Mouse (Mus musculus) small intestine, adult 2 months (tissue): Measurements from ENCODE around the gene Plekhm3. TPM values are rescaled to one million over a fixed set of nuclear protein-coding genes. Genes with fewer than 3 reads are reported as not detected.

Experiments
- H3K27ac ChIP-seq: fragments of 200-500 bp; 2 replicates; pipeline ENCODE4 v1.5.1; 2012; ENCODE audit warnings: low read depth, low read length, control low read depth, inconsistent platforms; ENCODE audit not compliant: insufficient read depth
- H3K27me3 ChIP-seq: fragments of 200-500 bp; 2 replicates; pipeline ENCODE4 v1.6.1; 2012; ENCODE audit warnings: mild to moderate bottlenecking, moderate library complexity, low read length, inconsistent platforms; ENCODE audit not compliant: control insufficient read depth, insufficient read depth
- H3K36me3 ChIP-seq: fragments of 200-500 bp; 2 replicates; pipeline ENCODE4 v1.6.1; 2012; ENCODE audit warnings: mild to moderate bottlenecking, low read length, control low read depth, inconsistent platforms; ENCODE audit not compliant: control insufficient read depth, insufficient read depth
- H3K4me1 ChIP-seq: fragments of 200-500 bp; 2 replicates; pipeline ENCODE4 v1.6.1; 2012; ENCODE audit warnings: low read length, inconsistent platforms, mixed read lengths; ENCODE audit not compliant: control insufficient read depth, insufficient read depth, insufficient read length
- H3K4me3 ChIP-seq: fragments of 200-500 bp; 2 replicates; pipeline ENCODE4 v1.5.1; 2012; ENCODE audit warnings: low read depth, mild to moderate bottlenecking, control low read depth, inconsistent platforms, low read length, moderate library complexity
- CTCF ChIP-seq: fragments of 200-500 bp; IDR thresholded peaks from 2 replicates; pipeline ENCODE4 v1.5.1; 2012; ENCODE audit warnings: low read depth, mild to moderate bottlenecking, control low read depth, inconsistent platforms, low read length, moderate library complexity, mixed read lengths; ENCODE audit not compliant: insufficient replicate concordance, insufficient read length; ENCODE audit errors: extremely low read depth
- POLR2A ChIP-seq: fragments of 200-500 bp; IDR thresholded peaks from 2 replicates; pipeline ENCODE4 v1.6.1; 2012; ENCODE audit warnings: low read depth, mild to moderate bottlenecking, control low read depth, inconsistent platforms, low read length, moderate library complexity
- WGBS: fragments of 180-500 bp; shearing (Covaris S2); methylation state at CpG from one replicate; pipeline ENCODE4 v1.1.7; 2018; 5-methylcytosine and 5-hydroxymethylcytosine counted together
- polyA plus RNA-seq: library from polyadenylated mRNA; depleted of rRNA; stranded (reverse); fragments of >200 nt; gene quantifications from 2 replicates; pipeline ENCODE4 v1.2.3, GENCODE M21; 2012

The Plekhm3 gene
- polyA plus RNA-seq, 1 experiment = 4.0 TPM

DNA sequence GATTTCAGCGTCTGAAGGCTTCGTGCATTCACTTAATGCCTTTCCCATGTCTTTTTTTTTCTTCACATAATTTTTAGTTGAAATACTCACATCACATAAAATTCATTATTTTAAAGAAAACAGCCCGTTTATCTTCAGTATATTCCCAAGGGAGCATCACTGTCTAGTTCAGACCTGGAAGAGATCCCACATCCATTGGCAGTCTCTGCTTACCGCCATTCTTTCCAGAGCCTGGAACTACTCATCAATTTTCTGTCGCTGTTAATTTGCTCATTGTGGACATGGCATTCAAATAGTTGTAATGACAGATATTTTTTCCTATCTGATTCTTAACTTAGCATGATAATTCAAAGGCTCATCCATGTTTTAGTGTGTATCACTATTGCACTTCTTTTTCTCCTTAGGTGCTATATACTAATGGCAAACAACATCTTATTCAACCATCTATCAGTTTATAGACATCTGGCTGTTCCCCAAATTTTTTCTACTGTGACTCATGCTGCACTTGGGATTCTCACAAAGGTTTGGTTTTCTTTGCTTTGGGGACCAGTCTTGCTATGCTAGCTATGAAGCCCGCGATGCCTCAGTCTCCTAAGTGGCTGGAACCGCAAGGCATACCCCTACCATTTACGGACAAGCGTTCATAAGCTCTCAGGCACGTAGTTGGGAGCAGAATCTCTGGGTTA, 96.2 kb downstream of the Plekhm3 start:
- Histone ChIP-seq H3K27ac (no peak overlapping the region), H3K27me3 (no peaks in the 10 kb centered on the region), H3K4me3 (no peak overlapping the region), H3K4me1 (peaks cover 4% of the 10 kb centered on the region; the same call in 1 of the 2 replicates), H3K36me3 (no peaks in the 10 kb centered on the region)
- TF ChIP-seq CTCF = no peak
- TF ChIP-seq POLR2A = no peak
- WGBS = 80% methylated on average over 11 of the region's 11 CpGs

DNA sequence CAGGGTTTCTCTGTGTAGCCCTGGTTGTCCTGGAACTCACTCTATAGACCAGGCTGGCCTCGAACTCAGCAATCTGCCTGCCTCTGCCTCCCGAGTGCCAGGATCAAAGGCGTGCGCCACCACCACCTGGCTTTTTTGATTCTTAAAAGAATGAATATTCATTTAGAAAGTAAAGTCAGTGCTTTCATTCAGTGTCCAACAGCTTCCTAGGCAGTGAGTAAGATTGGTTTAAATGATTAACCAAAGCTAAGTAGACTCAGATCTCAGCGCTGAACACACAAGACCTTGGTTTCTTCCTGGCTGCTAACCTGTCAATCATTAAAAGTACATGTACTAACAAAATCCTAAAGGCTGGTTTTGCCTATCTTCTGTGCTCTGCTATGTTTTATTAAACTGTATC, 96.8 kb downstream of the Plekhm3 start:
- Histone ChIP-seq H3K27ac (no peak overlapping the region), H3K4me3 (no peak overlapping the region), H3K36me3 (no peaks in the 10 kb centered on the region), H3K27me3 (no peaks in the 10 kb centered on the region), H3K4me1 (peaks cover 4% of the 10 kb centered on the region; the same call in 1 of the 2 replicates)
- 46% methylated on average over 5 of the region's 5 CpGs for WGBS
- TF ChIP-seq CTCF (no peak), POLR2A (no peak)

DNA sequence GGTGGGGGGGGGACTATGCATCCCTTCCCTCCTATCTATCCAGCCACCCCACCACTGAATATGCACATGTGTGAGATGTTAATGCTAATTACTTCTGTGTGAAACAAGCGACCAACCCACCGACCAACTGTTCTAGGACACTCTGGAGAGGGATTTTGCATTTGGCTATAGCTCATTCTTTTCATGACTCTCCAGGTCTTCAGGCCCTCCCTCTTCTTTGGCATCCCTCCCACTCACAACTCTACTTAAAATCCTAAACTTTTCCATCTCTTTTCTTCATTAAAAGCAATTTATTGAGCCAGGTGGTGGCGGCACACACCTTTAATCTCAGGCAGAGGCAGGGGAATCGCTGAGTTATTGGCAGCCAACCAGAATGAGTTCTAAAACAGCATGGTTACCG, 101.8 kb downstream of the Plekhm3 start:
- Histone ChIP-seq H3K27me3 (no peaks in the 10 kb centered on the region), H3K4me1 (peaks cover 4% of the 10 kb centered on the region; the same call in 1 of the 2 replicates), H3K36me3 (no peaks in the 10 kb centered on the region), H3K4me3 (no peak overlapping the region), H3K27ac (no peak overlapping the region)
- no peak for TF ChIP-seq POLR2A
- TF ChIP-seq CTCF = no peak
- 59% methylated on average over 5 of the region's 5 CpGs for WGBS

DNA sequence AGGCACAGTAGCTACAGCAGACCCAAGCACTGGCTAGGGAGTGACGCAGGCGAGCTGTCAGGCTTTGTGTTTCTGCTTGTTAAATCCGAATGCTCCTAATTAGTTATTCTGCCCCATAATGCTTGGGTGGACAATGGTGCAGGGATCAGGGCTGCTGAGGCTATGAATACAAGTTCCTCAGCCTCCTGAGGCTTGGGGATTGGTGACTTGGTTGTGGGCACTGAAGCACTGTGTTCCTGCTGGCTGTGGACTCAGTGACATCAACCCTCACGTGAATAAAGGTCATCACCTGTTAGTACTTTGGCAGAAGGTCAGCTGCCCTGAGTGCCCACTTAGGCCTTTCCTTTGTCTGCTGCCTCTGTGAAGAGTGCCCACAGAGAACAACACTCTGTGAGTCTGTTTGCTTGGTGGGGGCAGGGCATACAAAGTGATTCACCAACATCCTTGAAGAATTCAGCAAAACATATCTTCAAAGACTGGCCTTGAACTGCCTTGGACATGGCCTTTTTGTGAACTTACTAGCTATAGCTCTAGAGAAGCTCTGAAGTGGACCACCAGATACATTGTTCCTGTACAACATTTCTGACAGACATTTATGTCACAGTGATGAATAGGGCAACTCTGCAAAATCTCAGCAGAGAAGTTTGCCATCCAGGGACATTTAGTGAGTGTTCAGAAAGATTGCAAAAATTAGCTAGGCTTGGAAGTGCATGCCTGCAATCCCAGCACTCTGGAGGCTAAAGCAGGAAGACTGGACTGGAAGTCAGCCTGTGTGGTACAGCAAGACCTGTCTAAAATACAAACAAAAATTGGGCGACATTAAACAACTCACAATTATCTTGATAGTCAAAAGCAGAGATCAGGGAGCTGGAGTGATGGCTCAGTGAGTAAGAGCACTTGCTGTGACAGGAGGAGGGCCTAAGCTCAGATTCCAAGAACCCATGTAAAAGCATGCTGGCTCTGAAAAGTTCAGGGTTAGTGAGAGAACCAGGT, 102.6 kb downstream of the Plekhm3 start:
- Histone ChIP-seq H3K27me3 (no peaks in the 10 kb centered on the region), H3K27ac (no peak overlapping the region), H3K4me1 (peaks cover 4% of the 10 kb centered on the region; the same call in 1 of the 2 replicates), H3K36me3 (no peaks in the 10 kb centered on the region), H3K4me3 (no peak overlapping the region)
- 75% methylated on average over 5 of the region's 5 CpGs for WGBS
- TF ChIP-seq POLR2A (no peak), CTCF (no peak)

DNA sequence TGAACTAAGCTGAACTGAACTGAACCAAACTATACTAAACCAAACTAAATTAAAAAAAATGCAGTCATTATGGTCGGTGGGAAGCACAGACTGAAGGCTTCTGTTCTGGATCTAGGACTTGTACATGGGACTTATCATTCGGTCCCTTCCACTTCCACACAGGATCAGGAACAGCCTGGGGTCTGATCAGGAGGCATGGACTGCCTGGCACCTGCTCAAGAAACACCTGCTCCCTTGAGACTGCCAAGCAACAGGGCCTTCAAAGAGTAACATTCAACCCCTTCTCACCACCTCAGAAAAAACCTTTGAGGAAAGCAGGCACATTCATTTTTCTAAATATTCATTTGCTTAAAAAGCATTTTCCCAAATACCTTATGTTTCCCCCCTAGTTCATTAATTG, 103.4 kb downstream of the Plekhm3 start:
- H3K27me3 ChIP-seq = no peaks in the 10 kb centered on the region
- H3K36me3 ChIP-seq = no peaks in the 10 kb centered on the region
- 57% methylated on average over 2 of the region's 2 CpGs for WGBS

DNA sequence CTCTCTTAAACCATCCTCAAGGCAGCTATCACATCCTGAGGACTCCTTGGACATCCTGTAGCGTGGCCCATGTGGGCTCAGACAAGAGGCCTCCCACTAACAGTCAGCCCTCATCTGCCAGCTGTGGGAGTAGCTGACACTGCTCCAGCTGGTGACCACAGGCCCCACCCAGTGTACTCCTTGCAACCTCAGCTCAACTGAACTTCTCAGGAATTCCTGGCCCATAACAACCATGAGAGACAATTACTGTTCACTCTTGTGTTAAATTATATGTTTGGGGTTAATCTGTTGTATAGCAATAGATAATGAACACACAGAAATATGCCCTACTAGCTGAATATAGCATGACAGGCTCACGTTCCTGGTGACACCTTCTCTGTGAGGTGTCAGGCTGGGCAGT, 104.4 kb downstream of the Plekhm3 start:
- peaks cover 2% of the 10 kb centered on the region; the same call in 1 of the 2 replicates for H3K4me1 ChIP-seq
- H3K4me3 ChIP-seq = no peak overlapping the region
- TF ChIP-seq POLR2A (no peak), CTCF (no peak)
- no peak overlapping the region for H3K27ac ChIP-seq
- H3K27me3 ChIP-seq = no peaks in the 10 kb centered on the region
- 76% methylated on average over 2 of the region's 2 CpGs for WGBS
- no peaks in the 10 kb centered on the region for H3K36me3 ChIP-seq

More for the DNA sequence above, 103.4 kb downstream of the Plekhm3 start:
- no peak for TF ChIP-seq POLR2A
- no peak for TF ChIP-seq CTCF
- peaks cover 4% of the 10 kb centered on the region; the same call in 1 of the 2 replicates for H3K4me1 ChIP-seq
- H3K4me3 ChIP-seq = no peak overlapping the region
- no peak overlapping the region for H3K27ac ChIP-seq

DNA sequence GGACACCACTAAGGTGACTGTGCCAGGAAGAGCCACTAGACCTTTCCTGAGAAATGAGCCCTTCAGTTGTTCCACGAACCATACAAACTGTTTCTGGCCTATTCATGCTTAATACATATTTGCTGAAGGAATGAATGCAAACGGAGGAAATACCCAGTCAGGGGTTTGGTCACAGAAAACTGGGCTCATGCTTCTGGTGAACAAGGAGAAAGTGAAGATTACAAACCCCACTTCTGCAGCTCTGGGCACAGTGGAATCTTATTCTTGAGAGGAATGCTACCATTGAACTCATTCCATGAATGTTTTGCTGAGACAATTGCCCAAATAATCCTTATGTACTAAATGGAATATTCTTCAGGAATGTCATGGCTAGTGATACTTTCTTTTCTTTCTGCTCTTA, 106.3 kb downstream of the Plekhm3 start:
- no peaks in the 10 kb centered on the region for H3K36me3 ChIP-seq
- H3K27ac ChIP-seq = no peak overlapping the region
- TF ChIP-seq POLR2A (no peak), CTCF (no peak)
- H3K4me1 ChIP-seq = peaks cover 5% of the 10 kb centered on the region; the same call in 1 of the 2 replicates
- no peaks in the 10 kb centered on the region for H3K27me3 ChIP-seq
- H3K4me3 ChIP-seq = no peak overlapping the region
- WGBS = 86% methylated on average over 2 of the region's 2 CpGs
